Mouse (Mus musculus) neural tube, embryonic 10.5 days (tissue): Measurements from ENCODE around the gene Defb29.

ENCODE experiments used
- DNase-seq: peaks from one replicate; pipeline ENCODE4 v3.0.0-alpha.2; 2017; ENCODE audit warnings: low spot score; ENCODE audit errors: extremely low spot score

Gene Defb29

DNA sequence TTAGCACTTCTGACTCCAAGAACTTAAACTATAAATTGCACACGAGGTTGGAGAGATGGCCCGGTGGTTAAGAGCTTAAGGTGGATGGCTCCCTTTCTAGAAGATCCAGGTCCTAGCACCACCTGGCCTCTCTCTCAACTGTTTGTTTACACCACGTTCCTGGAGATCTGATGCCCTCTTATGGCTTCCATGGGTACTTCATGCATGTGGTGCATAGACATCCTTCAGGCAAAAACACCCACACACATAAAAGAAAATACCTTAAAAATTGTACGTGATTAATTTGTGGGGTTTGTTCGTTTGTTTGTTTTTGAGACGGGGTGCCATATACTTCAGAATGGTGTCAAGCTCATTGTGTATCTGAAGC lies 39.1 kb downstream of the Defb29 start:
- DNase-seq = no peak

DNA sequence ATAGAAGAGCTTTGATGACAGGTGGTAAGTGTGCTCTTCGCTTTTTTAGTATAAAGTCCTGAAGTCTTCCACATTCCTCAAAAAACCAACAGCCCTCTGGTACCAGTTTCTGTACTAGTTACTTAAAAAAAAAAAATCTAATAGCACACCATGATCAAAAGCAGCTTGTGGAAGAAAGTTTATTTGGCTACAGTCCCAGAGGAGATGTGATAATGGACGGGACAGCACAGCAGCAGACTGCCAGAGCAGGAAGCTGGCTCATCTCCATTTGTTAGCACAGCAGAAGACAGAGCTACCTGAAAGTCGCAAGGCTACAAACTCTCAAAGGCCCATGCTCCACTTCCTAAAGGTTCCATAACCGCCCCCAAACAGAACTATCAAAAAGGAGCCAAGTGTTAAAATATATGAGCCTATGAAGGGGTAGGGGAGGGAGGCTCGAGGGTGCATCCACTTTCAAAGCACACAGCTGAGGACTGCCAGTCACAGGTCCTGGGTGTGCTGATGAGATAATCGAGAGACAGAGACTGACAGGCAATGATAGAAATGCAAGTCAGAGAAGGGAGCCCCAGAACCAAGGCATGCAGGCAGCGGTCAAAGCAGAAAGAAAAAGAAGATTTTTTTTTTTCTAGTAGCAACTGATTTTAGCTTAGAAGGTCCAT lies 39.6 kb downstream of the Defb29 start:
- no peak for DNase-seq

DNA sequence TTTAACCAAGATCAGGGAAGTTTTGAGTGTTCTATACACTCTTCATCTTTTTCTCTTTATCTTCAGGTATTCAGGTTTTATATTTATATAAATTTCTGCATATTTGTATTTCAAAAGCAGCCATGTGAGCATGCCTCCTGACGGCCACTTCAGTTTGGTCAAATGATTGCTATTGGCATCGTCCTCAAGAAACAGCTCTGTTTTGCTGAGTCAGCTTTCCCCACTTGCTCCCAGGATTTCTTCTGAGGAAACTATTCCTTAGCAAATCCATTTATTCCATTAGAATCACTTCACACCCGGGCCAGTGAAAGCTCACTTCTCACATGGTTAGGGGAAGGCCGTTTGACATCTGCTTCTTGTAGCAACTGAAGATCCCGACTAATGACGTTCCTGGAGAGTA lies 41.9 kb downstream of the Defb29 start:
- DNase-seq = no peak

GRCm38 (mm10) chr2:152493151-152493550 lies 46.7 kb downstream of the Defb29 start:
- DNase-seq = no peak

GRCm38 (mm10) chr2:152490038-152490437 lies 49.9 kb downstream of the Defb29 start, which contains the start of gene Defb22:
TSS of gene Defb22 (minus strand) at chr2:152490138.
- DNase-seq = no peak
